Mouse (Mus musculus) myocyte (in vitro differentiated cells): Measurements from ENCODE around the gene Tlr3. TPM values are rescaled to one million over a fixed set of nuclear protein-coding genes. Genes with fewer than 3 reads are reported as not detected.

Experiments
- H3K27me3 ChIP-seq: one replicate; pipeline ENCODE4 v1.6.1; 2011; ENCODE audit not compliant: control insufficient read depth, insufficient read depth, insufficient read length
- H3K36me3 ChIP-seq: one replicate; pipeline ENCODE4 v1.6.1; 2011; ENCODE audit not compliant: control insufficient read depth, insufficient read depth
- H3K4me2 ChIP-seq: one replicate; pipeline ENCODE4 v1.6.1; 2011; ENCODE audit warnings: low read depth, control low read depth
- H3K4me3 ChIP-seq: one replicate; pipeline ENCODE4 v1.5.1; 2011; ENCODE audit warnings: mild to moderate bottlenecking, control low read depth, moderate library complexity
- H3K79me2 ChIP-seq: one replicate; pipeline ENCODE4 v1.6.1; 2011; ENCODE audit not compliant: control insufficient read depth, insufficient read depth
- H3ac ChIP-seq: one replicate; pipeline ENCODE4 v1.6.1; 2011; ENCODE audit not compliant: control insufficient read depth, insufficient read length
- CEBPB ChIP-seq: IDR thresholded peaks from 2 replicates; pipeline ENCODE4 v1.6.1; 2011; ENCODE audit warnings: mild to moderate bottlenecking, moderate library complexity; ENCODE audit not compliant: poor library complexity, insufficient read depth, severe bottlenecking
- E2F4 ChIP-seq: IDR thresholded peaks from one replicate; pipeline ENCODE4 v1.6.1; 2011; ENCODE audit warnings: mild to moderate bottlenecking, control low read depth, moderate library complexity; ENCODE audit not compliant: insufficient read depth
- MAX ChIP-seq: IDR thresholded peaks from one replicate; pipeline ENCODE4 v1.6.1; 2011; ENCODE audit warnings: low read depth, mild to moderate bottlenecking, control low read depth
- MYOD1 ChIP-seq, 3 experiments: IDR thresholded peaks; one replicate each; pipeline ENCODE4 v1.6.1; 2011; ENCODE audit warnings: control low read depth in 2 of 3, low read depth in 2 of 3, mild to moderate bottlenecking in 2 of 3, moderate library complexity in 1 of 3; ENCODE audit not compliant: insufficient read length in 2 of 3, control insufficient read depth in 1 of 3
- MYOG ChIP-seq, 3 experiments: IDR thresholded peaks; one replicate each; pipeline ENCODE4 v1.6.1; 2011; ENCODE audit warnings: control low read depth in 2 of 3, low read depth in 2 of 3, mild to moderate bottlenecking in 2 of 3; ENCODE audit not compliant: insufficient read length in 2 of 3, control insufficient read depth in 1 of 3, insufficient read depth in 1 of 3
- POLR2A ChIP-seq: IDR thresholded peaks from one replicate; pipeline ENCODE4 v1.6.1; 2011; ENCODE audit warnings: low read depth, mild to moderate bottlenecking, control low read depth, moderate library complexity; ENCODE audit not compliant: insufficient read length
- POLR2AphosphoS2 ChIP-seq: IDR thresholded peaks from one replicate; pipeline ENCODE4 v1.6.1; 2011; ENCODE audit warnings: low read depth, control low read depth; ENCODE audit not compliant: insufficient read length
- REST ChIP-seq: IDR thresholded peaks from one replicate; pipeline ENCODE4 v1.6.1; 2011; ENCODE audit warnings: mild to moderate bottlenecking, control low read depth, moderate library complexity; ENCODE audit not compliant: insufficient read depth, insufficient read length
- SRF ChIP-seq: IDR thresholded peaks from one replicate; pipeline ENCODE4 v1.6.1; 2011; ENCODE audit warnings: low read depth; ENCODE audit not compliant: control insufficient read depth, insufficient read length
- TCF12 ChIP-seq: IDR thresholded peaks from one replicate; pipeline ENCODE4 v1.6.1; 2011; ENCODE audit warnings: mild to moderate bottlenecking, control low read depth; ENCODE audit not compliant: poor library complexity, insufficient read depth, severe bottlenecking
- TCF3 ChIP-seq: IDR thresholded peaks from one replicate; pipeline ENCODE4 v1.6.1; 2011; ENCODE audit warnings: low read depth, control low read depth; ENCODE audit not compliant: insufficient read length
- USF1 ChIP-seq: IDR thresholded peaks from one replicate; pipeline ENCODE4 v1.6.1; 2011; ENCODE audit warnings: low read depth, mild to moderate bottlenecking, control low read depth, moderate library complexity
- polyA plus RNA-seq: library from polyadenylated mRNA; unstranded; fragments of >200 nt; fragmentation: generic; extraction: Trizol; gene quantifications from one replicate; pipeline ENCODE4 v1.2.1, GENCODE M21; 2012; ENCODE audit warnings: missing spikeins

Tlr3 gene
- polyA plus RNA-seq, 1 experiment = 0.06 TPM

DNA sequence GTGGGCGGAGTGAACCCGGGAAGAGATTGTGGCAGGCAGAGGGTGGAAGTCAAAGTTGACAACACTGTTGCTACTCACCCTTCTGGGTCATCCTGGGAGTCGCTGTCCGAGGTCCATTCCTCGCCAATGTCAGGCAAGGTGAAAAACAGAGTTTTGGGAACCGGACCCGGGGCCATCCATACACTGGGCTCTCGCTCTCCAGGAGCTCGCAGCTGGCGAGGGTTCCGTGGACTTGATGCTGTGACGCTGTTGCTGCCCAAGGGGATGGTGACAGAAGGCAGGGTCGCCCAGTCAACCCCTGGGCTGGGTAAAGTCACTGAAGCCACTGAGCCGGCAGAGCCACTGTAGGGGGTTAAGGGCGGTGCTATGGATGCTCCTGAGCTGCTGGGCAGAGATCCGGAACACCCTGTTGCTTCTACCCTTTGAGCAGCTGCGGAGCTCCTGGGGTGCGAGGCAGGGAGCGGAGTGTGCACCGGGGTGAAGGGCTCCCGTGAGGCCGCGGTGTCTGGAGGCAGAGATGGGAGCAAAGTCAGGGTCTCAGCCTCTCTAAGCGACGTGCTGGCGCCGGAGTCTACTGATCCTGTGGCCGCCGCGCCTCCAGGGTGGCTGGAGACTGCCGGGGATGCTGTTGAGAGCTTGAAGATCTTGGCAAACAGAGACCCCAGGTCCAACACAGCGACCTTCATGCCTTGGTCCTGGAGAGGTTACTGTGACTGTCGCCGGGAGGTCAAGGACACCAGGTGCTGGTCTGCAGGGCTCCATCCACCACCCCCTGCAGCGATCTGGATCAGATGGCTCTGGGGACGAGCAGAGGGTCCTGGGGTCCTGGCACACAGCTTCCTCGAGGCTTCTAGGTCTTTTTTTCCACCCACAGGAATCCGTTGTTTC is 29.6 kb downstream of the Tlr3 start:
- no peak overlapping the region for H3K4me3 ChIP-seq
- TF ChIP-seq MYOD1 (IDR thresholded peaks at IDR 0.05; ENCODE audit: control insufficient read depth in 1 of 3, insufficient read length in 2 of 3, low read depth in 2 of 3) (no peak), SRF (no peak), POLR2AphosphoS2 (no peak), MAX (no peak), USF1 (no peak), TCF3 (no peak), MYOG (IDR thresholded peaks at IDR 0.05; ENCODE audit: control insufficient read depth in 1 of 3, insufficient read depth in 1 of 3, insufficient read length in 2 of 3, low read depth in 2 of 3) (no peak), TCF12 (no peak), POLR2A (no peak), E2F4 (no peak), CEBPB (no peak), REST (no peak)

DNA sequence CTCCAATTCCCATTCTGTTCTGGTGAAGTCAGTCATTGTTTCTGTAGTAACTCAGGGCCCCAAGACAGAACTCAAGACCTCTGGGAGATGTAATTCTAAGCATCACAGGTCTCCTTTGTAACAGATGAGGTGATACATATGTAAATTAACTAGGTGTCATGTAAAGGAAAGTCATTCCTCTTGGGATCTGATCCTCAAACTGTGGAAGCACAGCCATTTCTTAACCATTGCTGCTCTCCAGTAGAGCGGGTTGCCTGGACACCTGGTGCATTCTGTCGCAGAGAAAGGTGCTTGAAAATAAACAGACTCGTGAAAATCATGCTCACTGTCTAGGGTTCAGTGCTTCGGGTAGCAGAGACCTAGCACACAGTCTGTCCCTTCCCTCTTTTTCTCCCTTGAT is 30.3 kb downstream of the Tlr3 start:
- TF ChIP-seq E2F4 (no peak), SRF (no peak), MAX (no peak), REST (no peak)
- H3ac ChIP-seq = no peak overlapping the region
- peaks cover 15% of the 10 kb centered on the region for H3K27me3 ChIP-seq
- H3K4me2 ChIP-seq = no peak overlapping the region
- H3K79me2 ChIP-seq = no peaks in the 10 kb centered on the region
- H3K36me3 ChIP-seq = no peaks in the 10 kb centered on the region
- no peak overlapping the region for H3K4me3 ChIP-seq

More for the DNA sequence above, 29.6 kb downstream of the Tlr3 start:
- Histone ChIP-seq H3K27me3 (peaks cover 15% of the 10 kb centered on the region), H3ac (no peak overlapping the region), H3K79me2 (no peaks in the 10 kb centered on the region), H3K36me3 (no peaks in the 10 kb centered on the region), H3K4me2 (no peak overlapping the region)

DNA sequence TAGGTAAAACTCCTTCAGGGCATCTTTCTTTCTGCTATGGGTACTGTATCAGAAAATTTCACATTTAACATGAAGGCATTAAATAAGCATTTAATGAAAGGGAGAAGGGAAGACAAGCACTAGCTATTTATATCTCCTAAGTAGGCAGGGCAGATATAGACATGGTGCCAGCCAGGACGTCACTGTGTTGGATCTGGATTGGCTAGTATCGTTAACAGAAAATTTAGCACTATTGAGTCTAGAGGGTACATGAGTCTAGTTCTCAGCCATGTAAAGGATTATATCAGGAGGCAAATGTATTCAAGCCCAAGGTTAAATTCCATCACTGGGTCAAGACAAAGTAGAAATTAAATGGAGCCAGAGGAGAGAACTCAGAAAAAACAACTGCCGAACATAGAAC is 36.8 kb downstream of the Tlr3 start:
- Histone ChIP-seq H3K4me2 (no peak overlapping the region), H3ac (no peak overlapping the region), H3K27me3 (no peaks in the 10 kb centered on the region), H3K4me3 (no peak overlapping the region), H3K36me3 (no peaks in the 10 kb centered on the region), H3K79me2 (no peaks in the 10 kb centered on the region)
- TF ChIP-seq E2F4 = no peak
- TF ChIP-seq MAX = no peak
- no peak for TF ChIP-seq TCF12
- no peak for TF ChIP-seq MYOG (IDR thresholded peaks at IDR 0.05; ENCODE audit: control insufficient read depth in 1 of 3, insufficient read depth in 1 of 3, insufficient read length in 2 of 3, low read depth in 2 of 3)
- TF ChIP-seq POLR2A = no peak

DNA sequence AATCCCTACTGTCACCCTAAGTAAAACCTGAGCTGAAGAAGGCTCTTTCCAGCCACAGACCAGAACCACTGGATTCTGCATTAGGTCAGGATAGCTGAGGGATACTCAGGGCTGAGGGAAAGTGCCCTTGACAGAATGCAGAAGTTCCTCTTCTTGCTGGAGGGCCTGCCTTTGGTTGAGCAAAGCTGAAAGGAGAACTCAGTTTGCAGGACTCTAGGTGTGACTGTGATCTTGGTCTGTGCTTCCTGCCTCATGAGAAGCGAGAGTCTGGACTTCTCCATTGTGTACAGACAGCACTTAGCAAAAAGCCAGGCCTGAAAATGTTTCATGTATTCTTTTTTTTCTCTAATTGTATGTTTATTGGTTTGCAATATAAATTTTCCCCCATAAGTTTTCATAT is 43.7 kb downstream of the Tlr3 start:
- Histone ChIP-seq H3K4me3 (no peak overlapping the region), H3K4me2 (no peak overlapping the region), H3ac (no peak overlapping the region), H3K79me2 (no peaks in the 10 kb centered on the region), H3K27me3 (peaks cover 4% of the 10 kb centered on the region), H3K36me3 (no peaks in the 10 kb centered on the region)
- TF ChIP-seq MYOG (IDR thresholded peaks at IDR 0.05; ENCODE audit: control insufficient read depth in 1 of 3, insufficient read depth in 1 of 3, insufficient read length in 2 of 3, low read depth in 2 of 3) (no peak), MYOD1 (IDR thresholded peaks at IDR 0.05; ENCODE audit: control insufficient read depth in 1 of 3, insufficient read length in 2 of 3, low read depth in 2 of 3) (no peak), SRF (no peak), E2F4 (no peak), REST (no peak), USF1 (no peak), CEBPB (no peak), POLR2A (no peak), POLR2AphosphoS2 (no peak), TCF3 (no peak), TCF12 (no peak), MAX (no peak)

DNA sequence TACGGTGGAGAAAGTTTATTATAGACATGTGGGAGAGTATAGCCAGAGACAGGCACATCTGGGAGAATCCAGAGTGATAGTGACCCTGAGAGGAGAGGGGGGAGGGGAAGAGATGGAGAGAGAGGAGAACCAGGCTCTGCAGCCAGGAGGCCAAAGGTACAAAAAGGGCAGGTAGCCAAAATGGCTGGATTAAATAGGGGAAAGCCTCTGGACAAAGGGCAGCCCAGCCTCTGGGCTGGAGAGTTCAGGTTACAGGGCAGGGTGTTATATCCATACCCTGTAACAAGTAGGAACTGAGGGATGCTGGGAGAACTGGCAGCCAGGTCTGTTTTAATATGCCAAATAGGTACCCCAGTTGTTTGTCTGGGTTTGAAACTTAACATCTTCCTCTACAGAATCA is 47.7 kb downstream of the Tlr3 start:
- no peaks in the 10 kb centered on the region for H3K36me3 ChIP-seq
- no peak overlapping the region for H3K4me2 ChIP-seq
- no peaks in the 10 kb centered on the region for H3K79me2 ChIP-seq
- no peak overlapping the region for H3K4me3 ChIP-seq
- H3ac ChIP-seq = no peak overlapping the region
- peaks cover 4% of the 10 kb centered on the region for H3K27me3 ChIP-seq
- TF ChIP-seq POLR2AphosphoS2 = no peak
- TF ChIP-seq MYOD1 (IDR thresholded peaks at IDR 0.05; ENCODE audit: control insufficient read depth in 1 of 3, insufficient read length in 2 of 3, low read depth in 2 of 3) = no peak
- TF ChIP-seq TCF3 = no peak
- no peak for TF ChIP-seq MYOG (IDR thresholded peaks at IDR 0.05; ENCODE audit: control insufficient read depth in 1 of 3, insufficient read depth in 1 of 3, insufficient read length in 2 of 3, low read depth in 2 of 3)
- TF ChIP-seq SRF = no peak
- no peak for TF ChIP-seq TCF12
- TF ChIP-seq REST = no peak
- TF ChIP-seq E2F4 = no peak
- no peak for TF ChIP-seq CEBPB
